Mouse (Mus musculus) embryo, embryonic 10 days (tissue): Measurements from ENCODE around the gene Lamb1.

Experiments
- DNase-seq: peaks from one replicate; pipeline ENCODE4 v3.0.0-alpha.2; 2015; ENCODE audit warnings: low spot score

The Lamb1 gene

GRCm38 (mm10) chr12:31252259-31252658 lies 12.8 kb upstream of the Lamb1 start:
- peak; percentile 28 for DNase-seq

GRCm38 (mm10) chr12:31254978-31255377 lies 10.1 kb upstream of the Lamb1 start:
- no peak for DNase-seq

DNA sequence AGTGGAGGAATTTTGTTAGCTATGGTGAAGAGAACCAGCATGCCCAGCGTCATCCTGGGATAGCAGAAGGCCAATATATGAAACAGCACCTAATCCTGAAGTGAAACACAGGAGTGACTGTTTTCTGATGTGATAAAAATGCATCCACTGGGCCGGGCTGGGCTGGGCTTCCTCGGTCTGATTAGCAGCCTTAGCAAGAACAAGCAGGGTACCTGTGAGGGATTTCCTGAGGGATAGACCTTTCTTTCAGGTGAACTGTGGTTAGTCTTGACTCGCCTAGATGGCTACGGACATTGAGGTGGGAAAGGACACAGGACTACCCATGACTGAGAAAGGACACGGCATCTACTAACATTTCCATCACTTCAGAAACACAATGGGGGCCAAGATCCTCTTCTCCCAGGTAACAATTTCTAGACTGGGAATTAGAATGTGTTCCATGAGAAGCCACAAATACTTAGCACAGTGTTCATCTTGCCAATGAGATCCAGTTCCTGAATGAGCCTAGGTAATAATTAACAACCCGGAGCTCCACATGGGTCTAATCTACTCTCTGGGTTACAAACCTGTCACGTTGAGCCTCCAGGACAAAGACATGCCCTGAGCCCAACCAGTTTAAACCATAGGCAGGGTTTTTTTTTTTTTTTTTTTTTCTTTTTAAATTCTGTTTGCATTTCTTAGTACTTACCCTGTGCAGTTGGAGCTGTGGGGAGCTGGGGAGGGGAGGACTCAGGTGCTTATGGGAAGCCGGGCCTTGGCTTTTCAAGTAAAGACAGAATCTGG lies 8.7 kb upstream of the Lamb1 start:
- no peak for DNase-seq

DNA sequence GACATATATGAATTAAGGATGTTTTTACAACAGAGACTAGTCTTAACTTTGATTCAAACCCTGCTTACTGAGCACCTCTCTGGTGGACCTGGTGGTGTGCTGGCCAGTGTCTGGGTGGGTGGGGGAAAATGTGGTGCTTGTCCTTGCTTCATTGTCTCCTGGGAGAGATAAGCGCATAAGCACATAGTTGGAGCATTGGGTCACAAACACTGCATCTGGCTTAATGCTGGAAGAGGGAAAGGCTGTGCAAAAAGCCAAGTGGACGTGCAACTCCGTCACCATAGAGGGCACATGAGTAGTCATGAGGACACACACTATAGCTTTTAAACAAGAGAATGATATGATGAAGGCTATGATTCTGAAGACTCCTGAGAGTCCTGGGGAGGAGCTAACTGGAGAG lies 3.2 kb upstream of the Lamb1 start:
- no peak for DNase-seq

GRCm38 (mm10) chr12:31263921-31264320 lies 1.1 kb upstream of the Lamb1 start:
- no peak for DNase-seq

- DNase-seq = peak; percentile 52
Observed at GRCm38 (mm10) chr12:31265722-31266431, 843 bp downstream of the Lamb1 start.

DNA sequence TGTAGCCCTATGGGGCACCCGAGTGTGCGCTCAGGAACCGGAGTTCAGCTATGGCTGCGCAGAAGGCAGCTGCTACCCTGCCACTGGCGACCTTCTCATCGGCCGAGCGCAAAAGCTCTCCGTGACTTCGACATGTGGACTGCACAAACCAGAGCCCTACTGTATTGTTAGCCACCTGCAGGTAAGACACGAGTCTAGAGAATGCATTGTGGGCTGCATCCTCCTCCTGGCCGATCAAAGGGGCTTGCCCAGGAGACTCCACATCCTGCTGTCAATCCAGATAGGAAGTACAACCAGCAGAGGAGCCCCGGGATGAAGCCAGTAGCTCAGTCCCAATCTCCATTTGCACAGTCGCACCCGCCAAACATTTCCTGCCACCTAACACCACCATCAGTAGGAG lies 1.7 kb downstream of the Lamb1 start:
- DNase-seq = peak; percentile 27

- no peak for DNase-seq
Observed at GRCm38 (mm10) chr12:31267363-31267762, 2.3 kb downstream of the Lamb1 start.

DNA sequence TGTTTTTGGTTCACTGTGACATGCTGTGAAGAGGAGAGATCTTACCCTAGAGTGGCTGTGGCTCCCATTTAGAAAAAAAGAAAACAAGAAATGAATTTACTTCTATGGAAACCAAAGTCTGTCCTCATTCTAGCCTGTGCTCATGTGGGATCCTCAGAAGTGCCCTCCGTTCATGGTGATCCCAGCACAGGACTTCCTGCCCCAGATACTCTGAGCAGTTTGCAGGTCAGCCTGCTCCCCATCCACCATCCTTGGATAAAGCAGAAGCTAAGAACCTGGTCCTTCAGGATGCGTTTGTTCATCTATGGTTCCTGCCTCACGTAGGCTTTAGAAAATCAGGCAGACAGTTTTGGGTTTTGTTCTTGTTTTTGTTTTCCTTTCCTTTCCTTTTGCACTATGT lies 3.3 kb downstream of the Lamb1 start:
- DNase-seq = no peak

GRCm38 (mm10) chr12:31269020-31269597 lies 4.1 kb downstream of the Lamb1 start:
- DNase-seq = peak; percentile 25

DNA sequence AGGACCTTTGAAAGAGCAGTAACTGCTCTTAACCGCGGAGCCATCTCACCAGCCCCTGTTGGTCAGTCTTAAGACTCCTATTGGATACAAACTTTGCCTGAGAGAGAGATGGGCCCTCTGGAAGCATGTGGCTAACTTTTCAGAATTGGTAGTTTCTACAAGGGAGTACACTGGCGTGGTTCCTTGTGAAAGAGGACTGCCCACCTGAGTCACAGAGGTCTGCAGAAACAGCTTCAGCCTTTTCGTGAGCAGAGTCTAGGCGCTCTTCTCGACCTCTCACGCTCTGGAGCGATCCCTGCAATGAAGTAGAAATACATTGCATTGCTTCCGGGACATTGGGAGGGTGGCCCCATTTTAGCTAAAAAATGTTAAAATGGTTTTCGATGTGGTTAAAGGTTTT lies 5.3 kb downstream of the Lamb1 start:
- DNase-seq = no peak

DNA sequence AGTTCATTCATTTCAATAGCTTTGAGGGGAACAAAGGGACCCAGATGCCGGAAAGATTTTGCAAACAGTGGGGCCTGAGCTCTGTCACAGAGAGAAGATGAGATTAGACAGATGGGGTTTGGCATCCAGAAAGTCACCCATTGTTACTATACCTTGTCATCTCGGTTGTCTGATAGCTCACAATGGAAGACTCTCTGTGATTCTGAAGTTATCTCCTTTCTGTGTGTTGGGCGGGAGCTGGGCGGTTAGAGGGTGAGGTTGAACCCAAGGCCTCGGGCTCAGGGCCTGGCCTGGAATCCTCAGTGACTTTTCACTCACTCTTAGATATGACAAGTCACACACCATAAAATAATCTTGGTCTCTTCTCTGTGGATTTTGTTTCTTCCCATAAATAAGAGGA lies 5.7 kb downstream of the Lamb1 start:
- no peak for DNase-seq

- peak; percentile 68 for DNase-seq
Observed at GRCm38 (mm10) chr12:31271361-31272011, 6.5 kb downstream of the Lamb1 start.

DNA sequence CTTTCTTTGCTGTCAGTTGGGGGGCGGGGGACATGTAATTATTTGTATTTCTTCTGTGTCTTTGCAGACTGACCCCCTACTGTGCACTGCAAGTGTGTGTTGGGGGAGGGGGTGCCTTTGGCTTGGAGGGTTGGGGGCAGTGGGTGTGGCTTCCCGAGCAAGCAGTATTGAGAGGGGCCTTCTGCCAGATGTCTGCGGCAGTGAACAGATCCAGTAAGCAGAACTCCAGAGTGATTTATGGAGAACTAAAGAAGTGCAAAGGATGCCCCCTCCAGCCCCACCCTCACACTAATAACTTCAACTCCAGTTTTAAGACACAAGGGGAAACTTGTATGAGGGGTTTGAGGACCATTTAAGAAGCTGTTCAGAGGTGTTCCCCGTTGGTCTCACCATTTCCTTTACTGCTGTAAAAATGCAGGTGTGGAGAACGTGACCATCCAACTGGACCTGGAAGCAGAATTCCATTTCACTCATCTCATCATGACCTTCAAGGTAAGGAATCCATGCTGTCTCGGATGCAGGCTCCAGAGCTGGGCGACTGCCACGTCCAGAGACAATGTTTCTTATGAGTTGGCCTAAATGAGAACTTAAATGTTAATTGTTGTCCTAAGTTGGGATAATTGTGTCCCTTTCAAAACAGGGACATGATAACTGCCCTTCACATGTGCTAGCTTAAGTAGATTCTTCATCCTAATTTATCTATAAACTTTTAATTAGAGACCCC lies 7.1 kb downstream of the Lamb1 start:
- no peak for DNase-seq

DNA sequence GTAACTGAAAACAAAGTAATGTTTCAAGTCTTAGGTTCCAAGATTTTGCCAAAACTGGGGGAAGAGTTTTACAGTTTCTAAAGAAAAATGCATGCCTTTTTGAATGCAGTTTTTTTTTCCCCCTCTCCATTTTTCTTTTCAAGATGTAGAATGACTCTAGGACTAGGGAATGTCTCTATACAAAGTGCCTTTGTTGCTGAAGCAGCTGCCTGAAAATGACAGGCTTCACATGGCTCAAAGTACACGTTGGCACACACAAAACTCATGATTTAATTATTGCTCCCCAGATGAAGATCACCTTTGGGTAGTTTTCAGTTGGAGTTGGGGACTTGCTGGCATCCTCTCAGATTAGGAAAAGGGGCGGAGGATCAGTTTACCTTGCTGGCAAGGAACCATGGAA lies 7.8 kb downstream of the Lamb1 start:
- no peak for DNase-seq

- no peak for DNase-seq
Observed at GRCm38 (mm10) chr12:31273646-31274045, 8.6 kb downstream of the Lamb1 start.

- no peak for DNase-seq
Observed at GRCm38 (mm10) chr12:31275411-31275810, 10.4 kb downstream of the Lamb1 start.

DNA sequence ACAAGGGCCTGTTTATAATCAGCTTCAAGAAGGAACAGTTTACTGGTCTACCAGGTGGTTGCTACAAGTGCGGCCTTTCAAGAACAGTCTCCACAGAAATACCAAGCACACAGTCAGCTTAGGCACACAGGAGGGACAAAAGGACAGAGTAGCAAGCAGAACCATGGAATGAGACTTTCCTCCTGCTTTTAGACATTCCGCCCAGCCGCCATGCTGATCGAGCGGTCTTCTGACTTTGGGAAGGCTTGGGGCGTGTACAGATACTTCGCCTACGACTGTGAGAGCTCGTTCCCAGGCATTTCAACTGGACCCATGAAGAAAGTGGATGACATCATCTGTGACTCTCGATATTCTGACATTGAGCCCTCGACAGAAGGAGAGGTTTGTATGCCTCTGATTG lies 13.2 kb downstream of the Lamb1 start:
- no peak for DNase-seq

DNA sequence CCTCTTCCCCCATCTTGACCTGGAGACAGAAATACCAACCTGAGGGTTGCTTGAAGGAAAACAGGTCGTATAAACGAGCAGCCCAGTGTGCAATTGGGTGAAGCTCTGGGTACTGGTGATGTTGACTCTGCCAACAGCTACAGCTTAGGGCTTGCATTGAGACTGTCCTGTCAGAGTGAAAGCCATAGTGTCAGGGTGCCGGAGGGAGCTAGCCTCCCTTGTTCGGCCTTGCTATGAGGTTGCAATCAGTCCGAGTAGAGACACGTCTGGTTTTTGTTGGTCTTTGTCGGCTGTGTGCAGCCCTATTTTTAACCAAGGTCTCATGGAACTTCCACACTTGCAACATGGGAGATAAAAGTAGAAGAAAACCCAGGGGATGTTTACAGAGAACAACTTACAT lies 15.3 kb downstream of the Lamb1 start:
- DNase-seq = no peak

DNA sequence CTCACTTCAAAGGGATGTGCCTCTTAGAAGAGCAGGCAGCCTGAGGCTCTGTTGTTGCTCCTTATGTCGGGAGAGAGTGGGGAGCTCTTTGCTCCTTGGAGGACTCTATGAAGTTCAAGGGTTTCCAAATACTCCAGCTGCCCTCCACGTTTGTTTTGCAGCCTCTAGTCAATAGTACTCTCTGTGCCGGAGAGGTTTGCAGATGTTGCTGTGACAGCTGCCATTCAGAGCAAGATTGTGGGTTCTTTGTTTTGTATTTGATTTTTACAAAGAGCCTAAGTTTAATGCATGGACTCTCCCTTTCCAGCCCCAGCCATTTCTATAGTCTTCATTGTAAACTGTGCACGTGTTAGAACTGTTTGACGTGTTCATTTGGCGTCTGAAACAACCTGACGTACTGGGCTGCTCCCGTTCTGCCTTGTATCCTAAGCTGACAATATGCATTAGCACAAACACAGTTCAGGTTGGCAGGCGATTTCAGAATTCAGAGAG lies 16.1 kb downstream of the Lamb1 start:
- DNase-seq = no peak

DNA sequence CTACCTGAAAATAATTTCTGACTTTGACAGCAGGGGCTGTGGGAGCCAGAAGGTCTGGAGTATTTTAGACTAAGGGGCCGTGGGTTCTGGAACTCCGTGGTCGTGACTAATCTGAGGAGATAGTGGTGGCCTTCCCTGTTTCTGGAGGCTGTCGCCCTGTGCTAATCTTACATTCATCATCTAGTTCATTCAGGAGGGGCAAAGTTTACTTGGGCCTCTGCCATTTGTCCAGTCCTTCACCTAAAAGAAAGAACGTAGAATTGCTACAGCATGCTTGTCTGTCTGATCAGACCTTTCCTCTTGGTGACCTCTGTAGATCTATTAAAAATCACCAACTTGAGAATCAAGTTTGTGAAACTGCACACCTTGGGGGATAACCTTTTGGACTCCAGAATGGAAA lies 17.2 kb downstream of the Lamb1 start:
- DNase-seq = no peak

DNA sequence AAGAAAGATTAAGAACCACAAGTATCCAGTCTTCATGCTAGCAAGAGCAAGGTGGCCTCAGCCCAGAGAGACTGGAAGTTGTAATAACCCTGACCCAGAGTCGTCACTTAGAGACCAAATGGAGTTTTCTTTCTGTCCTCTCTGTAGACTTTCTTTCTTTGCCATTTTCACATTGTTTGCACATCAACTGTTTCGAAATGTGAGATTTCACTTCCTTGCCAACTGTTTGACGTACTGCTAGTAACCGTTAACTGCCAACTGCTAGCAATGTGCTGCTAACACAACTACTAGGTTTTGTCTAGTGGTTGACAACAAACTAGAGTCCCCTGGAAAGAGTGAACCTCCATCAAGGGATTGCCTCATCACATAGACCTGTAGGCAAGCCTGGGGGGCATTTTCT lies 18.1 kb downstream of the Lamb1 start:
- no peak for DNase-seq
